Mouse (Mus musculus) forebrain, postnatal 0 days (tissue): ENCODE results near the gene Flnc. TPM values are rescaled to one million over a fixed set of nuclear protein-coding genes. Genes with fewer than 3 reads are reported as not detected.

Source experiments
- ATAC-seq: fragments of 200-750 bp; cut with Nextera tagmentation; 2 replicates; pipeline ENCODE4 v1.8.0; 2017; ENCODE audit warnings: mild to moderate bottlenecking, moderate library complexity
- DNase-seq: peaks from one replicate; pipeline ENCODE4 v3.0.0-alpha.2; 2015
- H3K27ac ChIP-seq: fragments of 300-500 bp; sonication (generic); 2 replicates; pipeline ENCODE4 v1.5.1; 2014; ENCODE audit warnings: low read depth, mild to moderate bottlenecking, antibody characterized with exemption, low read length, moderate library complexity, mixed read lengths
- H3K27me3 ChIP-seq: fragments of 300-500 bp; sonication (generic); 2 replicates; pipeline ENCODE4 v1.6.1; 2014; ENCODE audit warnings: mild to moderate bottlenecking, low read length, mixed read lengths; ENCODE audit not compliant: insufficient read depth
- H3K36me3 ChIP-seq: fragments of 300-500 bp; sonication (generic); 2 replicates; pipeline ENCODE4 v1.6.1; 2014; ENCODE audit warnings: mild to moderate bottlenecking, moderate library complexity; ENCODE audit not compliant: insufficient read depth
- H3K4me1 ChIP-seq: fragments of 300-500 bp; sonication (generic); 2 replicates; pipeline ENCODE4 v1.6.1; 2014; ENCODE audit warnings: antibody characterized with exemption; ENCODE audit not compliant: insufficient read depth
- H3K4me2 ChIP-seq: fragments of 300-500 bp; sonication (generic); 2 replicates; pipeline ENCODE4 v1.6.1; 2014; ENCODE audit warnings: low read depth, mild to moderate bottlenecking, moderate library complexity
- H3K4me3 ChIP-seq: fragments of 300-500 bp; sonication (generic); 2 replicates; pipeline ENCODE4 v1.5.1; 2014; ENCODE audit warnings: low read depth, low read length, mixed read lengths
- H3K9ac ChIP-seq: fragments of 300-500 bp; sonication (generic); 2 replicates; pipeline ENCODE4 v1.6.1; 2014; ENCODE audit warnings: mild to moderate bottlenecking
- H3K9me3 ChIP-seq: fragments of 300-500 bp; sonication (generic); 2 replicates; pipeline ENCODE4 v1.6.1; 2016; ENCODE audit warnings: low read length
- CTCF ChIP-seq: sonication (generic); IDR thresholded peaks from 2 replicates; pipeline ENCODE4 v1.5.1; 2016; ENCODE audit warnings: antibody characterized with exemption, control low read depth, low read depth
- whole genome bisulfite sequencing: fragments of 180-500 bp; shearing (Covaris S2); extraction: QIAGEN DNeasy Blood & Tissue Kit; methylation state at CpG from one replicate; pipeline ENCODE4 v1.1.7; 2014; 5-methylcytosine and 5-hydroxymethylcytosine counted together
- polyA plus RNA-seq: library from polyadenylated mRNA; unstranded; fragments of >200 nt; fragmentation: Nextera tagmentation; extraction: Ambion mirVana; gene quantifications from 2 replicates; pipeline ENCODE4 v1.2.1, GENCODE M21; 2015
- total RNA-seq: library from RNA; depleted of rRNA; stranded (reverse); fragments of >200 nt; gene quantifications from 2 replicates; pipeline ENCODE4 v1.2.3, GENCODE M21; 2014

Gene Flnc
- total and polyA plus RNA-seq, 2 experiments from 2014 or later, result 0.90 to 7.9 TPM

GRCm38 (mm10) chr6:29394286-29394685 lies 38.8 kb upstream of the Flnc start:
- H3K4me3 ChIP-seq, result no peak overlapping the region
- H3K9me3 ChIP-seq, result no peaks in the 10 kb centered on the region
- no peak overlapping the region for H3K27ac ChIP-seq
- no peak for DNase-seq
- no peaks in the 10 kb centered on the region for H3K36me3 ChIP-seq
- H3K4me1 ChIP-seq, result peaks cover 5% of the 10 kb centered on the region; the same call in 1 of the 2 replicates
- no peak overlapping the region for H3K4me2 ChIP-seq
- no peaks in the 10 kb centered on the region for H3K27me3 ChIP-seq
- no peak for ATAC-seq
- TF ChIP-seq CTCF, result no peak
- no peak overlapping the region for H3K9ac ChIP-seq
- 50% methylated on average over 1 of the region's 1 CpGs for WGBS

DNA sequence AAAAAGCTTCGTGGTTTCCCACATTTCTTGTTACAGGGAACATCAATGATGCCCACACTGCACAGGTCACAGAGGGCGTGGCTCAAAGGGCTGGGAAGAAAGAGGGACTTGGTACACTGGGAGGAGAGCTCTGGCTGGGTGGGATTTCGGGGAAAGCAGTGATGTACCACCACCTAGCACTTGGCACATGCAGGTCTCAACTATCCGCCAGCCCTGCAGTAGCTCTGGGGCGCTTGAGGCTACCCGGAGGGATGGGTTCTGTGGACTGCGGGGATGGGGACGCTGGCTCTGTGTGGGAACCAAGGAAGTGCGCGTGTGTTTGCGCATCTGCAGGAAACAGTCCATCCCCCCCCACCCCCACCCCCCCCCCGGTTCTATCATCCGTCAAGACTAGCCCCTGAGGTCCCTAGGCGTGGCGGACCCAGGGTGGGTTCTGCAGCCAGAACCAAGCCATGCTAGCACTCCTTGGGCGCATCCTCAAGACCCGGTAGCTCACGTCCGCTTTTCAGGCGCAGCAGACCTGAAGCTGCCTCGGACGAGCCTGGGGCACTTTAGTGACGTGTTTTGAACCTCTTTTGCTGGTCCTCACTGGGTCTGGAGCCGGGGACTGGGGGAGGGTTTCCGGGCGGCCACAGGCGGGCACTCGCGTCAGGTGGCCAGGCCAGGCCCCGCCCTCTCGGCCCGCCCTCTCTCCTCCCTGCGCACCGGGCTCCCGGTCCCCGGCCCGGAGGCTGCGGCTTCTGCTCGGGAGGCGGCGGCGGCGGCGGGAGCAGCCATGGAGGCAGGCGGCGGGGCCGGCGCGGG lies 36.9 kb upstream of the Flnc start, which contains the start of gene Ccdc136:
TSS of gene Ccdc136 (plus strand) at position 400 of the 804 bp plus-strand sequence.
- Histone ChIP-seq H3K9ac (peak within 1 kb of the TSS; percentile 72), H3K27me3 (no peaks in the 10 kb centered on the region), H3K4me3 (peak within 1 kb of the TSS; percentile 67), H3K4me2 (peak within 1 kb of the TSS; percentile 88), H3K4me1 (peaks cover 5% of the 10 kb centered on the region; the same call in 1 of the 2 replicates), H3K9me3 (no peaks in the 10 kb centered on the region), H3K36me3 (no peaks in the 10 kb centered on the region), H3K27ac (peak within 1 kb of the TSS; percentile 76)
- TF ChIP-seq CTCF, result no peak
- ATAC-seq, result peak; percentile 90
- WGBS, result 2% methylated on average over 46 of the region's 49 CpGs
- peak; percentile 70 for DNase-seq

GRCm38 (mm10) chr6:29396714-29397540 lies 36.1 kb upstream of the Flnc start:
- H3K27ac ChIP-seq, result peak overlapping the region; percentile 76
- DNase-seq (no peak), ATAC-seq (peak; percentile 32)
- H3K4me2 ChIP-seq, result peak overlapping the region; percentile 88
- H3K4me3 ChIP-seq, result peak overlapping the region; percentile 67
- TF ChIP-seq CTCF, result no peak
- H3K36me3 ChIP-seq, result no peaks in the 10 kb centered on the region
- peaks cover 5% of the 10 kb centered on the region; the same call in 1 of the 2 replicates for H3K4me1 ChIP-seq
- no peaks in the 10 kb centered on the region for H3K27me3 ChIP-seq
- no peaks in the 10 kb centered on the region for H3K9me3 ChIP-seq
- WGBS, result 2% methylated on average over 24 of the region's 24 CpGs
- peak overlapping the region; percentile 72 for H3K9ac ChIP-seq

GRCm38 (mm10) chr6:29397575-29397974 lies 35.5 kb upstream of the Flnc start:
- DNase-seq (peak; percentile 64), ATAC-seq (peak; percentile 52)
- H3K9ac ChIP-seq, result peak overlapping the region; percentile 72
- H3K36me3 ChIP-seq, result no peaks in the 10 kb centered on the region
- peak overlapping the region; percentile 67 for H3K4me3 ChIP-seq
- peak overlapping the region; percentile 76 for H3K27ac ChIP-seq
- no peak for TF ChIP-seq CTCF
- 7% methylated on average over 6 of the region's 6 CpGs for WGBS
- no peaks in the 10 kb centered on the region for H3K27me3 ChIP-seq
- H3K4me2 ChIP-seq, result peak overlapping the region; percentile 88
- peaks cover 5% of the 10 kb centered on the region; the same call in 1 of the 2 replicates for H3K4me1 ChIP-seq
- no peaks in the 10 kb centered on the region for H3K9me3 ChIP-seq

GRCm38 (mm10) chr6:29399851-29400250 lies 33.2 kb upstream of the Flnc start:
- no peak for ATAC-seq
- peaks cover 5% of the 10 kb centered on the region; the same call in 1 of the 2 replicates for H3K4me1 ChIP-seq
- no peaks in the 10 kb centered on the region for H3K27me3 ChIP-seq
- no peaks in the 10 kb centered on the region for H3K9me3 ChIP-seq
- no peaks in the 10 kb centered on the region for H3K36me3 ChIP-seq
- 62% methylated on average over 4 of the region's 4 CpGs for WGBS
- H3K4me3 ChIP-seq, result no peak overlapping the region
- no peak for TF ChIP-seq CTCF
- no peak overlapping the region for H3K4me2 ChIP-seq
- no peak overlapping the region for H3K27ac ChIP-seq
- no peak overlapping the region for H3K9ac ChIP-seq
- no peak for DNase-seq

DNA sequence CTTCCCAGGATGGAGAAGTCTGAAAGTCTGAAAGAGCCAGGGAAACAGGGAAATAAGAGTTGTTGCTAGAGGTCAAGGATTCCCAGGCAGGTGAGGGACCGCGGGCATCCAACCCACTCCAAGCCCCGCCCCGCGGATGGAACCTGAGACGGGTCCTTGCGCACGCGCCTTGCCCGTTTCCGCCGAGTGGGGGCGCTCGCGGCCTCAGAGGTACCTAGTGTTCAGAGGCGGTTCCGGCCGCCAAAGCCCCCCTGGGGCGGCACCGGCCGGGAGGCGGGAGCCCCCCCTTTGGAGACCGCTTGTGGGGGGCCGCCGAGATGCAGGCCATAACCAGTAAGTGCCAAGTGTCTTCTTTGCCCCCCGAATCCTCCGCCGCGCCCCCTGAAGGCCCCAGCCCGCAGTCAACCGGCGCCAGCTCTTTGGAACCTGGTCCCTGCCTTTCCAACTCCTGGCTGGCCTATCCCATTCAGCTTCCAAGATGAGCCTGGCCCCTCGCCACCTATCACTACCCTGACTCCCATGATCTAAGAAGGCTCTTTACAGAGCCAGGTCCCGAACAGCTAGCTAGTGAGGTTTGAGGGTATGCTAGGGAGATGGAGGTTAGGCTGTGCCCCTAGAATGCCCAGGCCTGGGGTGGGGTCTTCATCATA lies 30.2 kb upstream of the Flnc start:
- no peak for DNase-seq
- Histone ChIP-seq H3K9me3 (no peaks in the 10 kb centered on the region), H3K27me3 (no peaks in the 10 kb centered on the region), H3K4me1 (no peaks in the 10 kb centered on the region), H3K4me2 (0 out of 2 replicates have a peak overlapping the region, but pooled peaks have one; percentile 5), H3K27ac (no peak overlapping the region), H3K9ac (no peak overlapping the region), H3K4me3 (no peak overlapping the region), H3K36me3 (no peaks in the 10 kb centered on the region; the same call in 1 of the 2 replicates)
- no peak for ATAC-seq
- TF ChIP-seq CTCF, result peak; percentile 20; the same call in 1 of the 2 replicates
- 9% methylated on average over 34 of the region's 34 CpGs for WGBS
